Mouse (Mus musculus): ENCODE data around the gene Ccdc130. TPM values are rescaled to one million over a fixed set of nuclear protein-coding genes. Genes with fewer than 3 reads are reported as not detected.
"Not testable (repeated sequence)": the region's sequence is repeated elsewhere in the genome, so short reads cannot be mapped to it uniquely, and the experiment has no call there.

Gene Ccdc130
- 9.4 and 27.9 TPM in 2 replicates for polyA plus RNA-seq (2011; ENCODE audit: insufficient read depth, insufficient read length, low replicate concordance, missing spikeins)

GRCm38 (mm10) chr8:84269950-84270773 lies at the start of gene Ccdc130:
TSS of gene Ccdc130 (minus strand) at chr8:84270380.
- TF ChIP-seq POLR2A (IDR thresholded peaks at IDR 0.05; ENCODE audit: borderline replicate concordance, control insufficient read depth, low read depth, low read length) (peak; percentile 82; the same call in 1 of the 2 replicates), CTCF (IDR thresholded peaks at IDR 0.05; ENCODE audit: control insufficient read depth, insufficient read depth, low read length) (peak; percentile 19; the same call in 1 of the 2 replicates)
- Histone ChIP-seq H3K4me3 (replicated peaks; ENCODE audit: control insufficient read depth, low read depth, low read length) (peak within 1 kb of the TSS; percentile 86), H3K4me1 (ENCODE audit: control insufficient read depth, insufficient read depth, low read length) (no peaks in the 10 kb centered on the region; the same call in 1 of the 2 replicates), H3K27ac (ENCODE audit: control insufficient read depth, insufficient read depth, low read depth, low read length, poor library complexity) (peak within 1 kb of the TSS; percentile 27)
- under 1% methylated on average over 44 of the region's 44 CpGs for WGBS

- Histone ChIP-seq H3K4me3 (replicated peaks; ENCODE audit: control insufficient read depth, low read depth, low read length) (no peak overlapping the region), H3K4me1 (ENCODE audit: control insufficient read depth, insufficient read depth, low read length) (no peaks in the 10 kb centered on the region), H3K27ac (ENCODE audit: control insufficient read depth, insufficient read depth, low read depth, low read length, poor library complexity) (no peak overlapping the region)
- TF ChIP-seq POLR2A (IDR thresholded peaks at IDR 0.05; ENCODE audit: borderline replicate concordance, control insufficient read depth, low read depth, low read length): no peak
- no peak for TF ChIP-seq CTCF (IDR thresholded peaks at IDR 0.05; ENCODE audit: control insufficient read depth, insufficient read depth, low read length)
- 46% methylated on average over 3 of the region's 3 CpGs for WGBS
Observed at GRCm38 (mm10) chr8:84308376-84308775, 38.2 kb upstream of the Ccdc130 start.

GRCm38 (mm10) chr8:84303951-84304350 lies 33.8 kb upstream of the Ccdc130 start:
- 80% methylated on average over 2 of the region's 2 CpGs for WGBS
- no peak for TF ChIP-seq POLR2A (IDR thresholded peaks at IDR 0.05; ENCODE audit: borderline replicate concordance, control insufficient read depth, low read depth, low read length)
- H3K27ac ChIP-seq (ENCODE audit: control insufficient read depth, insufficient read depth, low read depth, low read length, poor library complexity): no peak overlapping the region
- H3K4me1 ChIP-seq (ENCODE audit: control insufficient read depth, insufficient read depth, low read length): no peaks in the 10 kb centered on the region
- H3K4me3 ChIP-seq (replicated peaks; ENCODE audit: control insufficient read depth, low read depth, low read length): no peak overlapping the region

DNA sequence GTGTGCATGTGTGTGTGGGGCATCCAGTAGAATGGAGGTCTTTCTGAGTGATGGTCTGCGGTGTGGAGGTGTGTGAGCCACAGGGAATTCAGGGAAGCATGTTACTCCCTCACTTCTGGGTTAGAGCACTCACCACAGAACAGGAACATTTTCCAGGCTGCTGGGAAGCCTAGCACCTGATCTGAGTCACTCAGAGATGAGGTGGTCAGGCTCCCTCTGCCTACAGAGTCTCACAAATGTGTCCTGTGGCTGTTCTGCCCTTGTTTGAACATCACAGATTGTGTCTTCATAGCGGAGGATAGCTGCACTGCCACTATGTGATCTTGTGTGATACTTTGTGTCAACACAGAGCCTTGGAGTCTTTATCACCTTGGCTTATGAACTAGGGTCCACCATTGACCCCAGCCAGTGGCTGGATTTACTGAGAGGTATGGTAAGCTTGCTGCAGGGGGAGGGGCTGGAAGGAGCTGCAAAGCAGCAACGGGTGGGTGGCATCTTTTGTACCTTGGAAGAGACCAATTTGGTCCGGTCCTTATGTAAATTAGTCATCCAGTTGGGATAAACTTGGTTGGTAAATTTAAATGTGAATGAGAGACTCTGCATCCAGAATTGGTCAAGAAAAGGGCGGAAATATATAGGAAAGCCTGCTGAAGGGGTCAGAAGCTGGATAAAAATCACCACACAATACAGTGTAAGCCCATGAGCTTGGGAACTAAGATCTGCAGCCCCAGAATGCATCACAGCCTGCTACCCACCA lies 27.0 kb upstream of the Ccdc130 start:
- Histone ChIP-seq H3K27ac (ENCODE audit: control insufficient read depth, insufficient read depth, low read depth, low read length, poor library complexity) (no peak overlapping the region), H3K4me3 (replicated peaks; ENCODE audit: control insufficient read depth, low read depth, low read length) (no peak overlapping the region), H3K4me1 (ENCODE audit: control insufficient read depth, insufficient read depth, low read length) (no peaks in the 10 kb centered on the region)
- no peak for TF ChIP-seq POLR2A (IDR thresholded peaks at IDR 0.05; ENCODE audit: borderline replicate concordance, control insufficient read depth, low read depth, low read length)
- no peak for TF ChIP-seq CTCF (IDR thresholded peaks at IDR 0.05; ENCODE audit: control insufficient read depth, insufficient read depth, low read length)
- WGBS: 73% methylated on average over 5 of the region's 5 CpGs

DNA sequence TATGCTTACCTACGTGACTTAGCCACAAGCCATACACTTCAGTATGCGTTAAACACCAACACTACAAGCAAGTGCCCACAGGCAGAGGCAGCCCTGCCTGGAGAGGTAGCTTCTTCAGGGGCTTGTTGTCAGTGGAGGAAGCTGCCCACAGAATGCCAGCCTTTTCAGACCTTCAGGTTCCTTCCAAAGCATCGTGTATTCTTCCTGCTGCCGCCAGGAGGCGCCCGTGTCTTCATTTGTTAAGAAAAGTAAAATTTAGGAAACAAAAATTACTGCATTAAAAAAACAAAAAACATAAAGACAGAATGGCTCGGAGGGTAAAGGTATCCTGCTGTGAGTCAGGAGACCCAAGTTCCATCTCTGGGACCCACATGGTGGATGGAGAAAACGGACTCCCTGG lies 21.5 kb upstream of the Ccdc130 start:
- WGBS: 23% methylated on average over 8 of the region's 8 CpGs
- TF ChIP-seq CTCF (IDR thresholded peaks at IDR 0.05; ENCODE audit: control insufficient read depth, insufficient read depth, low read length): peak; percentile 55
- TF ChIP-seq POLR2A (IDR thresholded peaks at IDR 0.05; ENCODE audit: borderline replicate concordance, control insufficient read depth, low read depth, low read length): no peak
- Histone ChIP-seq H3K4me1 (ENCODE audit: control insufficient read depth, insufficient read depth, low read length) (no peaks in the 10 kb centered on the region), H3K4me3 (replicated peaks; ENCODE audit: control insufficient read depth, low read depth, low read length) (no peak overlapping the region), H3K27ac (ENCODE audit: control insufficient read depth, insufficient read depth, low read depth, low read length, poor library complexity) (no peak overlapping the region)

DNA sequence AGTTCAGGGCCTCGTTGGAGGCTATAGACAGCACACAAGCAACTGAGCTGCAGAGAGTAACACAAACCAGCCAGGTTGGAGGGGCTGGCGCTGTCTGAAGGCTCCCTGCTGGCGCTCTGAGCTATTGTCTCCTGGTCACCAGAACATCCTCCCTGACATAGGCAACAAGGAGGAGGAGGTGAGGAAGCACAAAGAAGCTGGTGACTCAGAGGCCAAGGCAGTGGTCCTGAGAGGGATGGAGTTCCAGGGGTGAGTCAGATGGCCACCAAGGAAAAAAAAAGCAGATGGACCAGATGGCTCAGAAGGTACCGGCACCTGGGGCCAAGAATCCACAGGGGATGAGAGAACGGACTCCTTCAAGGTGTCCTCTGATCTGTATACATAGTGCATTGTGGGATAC lies 20.9 kb upstream of the Ccdc130 start:
- no peak overlapping the region for H3K4me3 ChIP-seq (replicated peaks; ENCODE audit: control insufficient read depth, low read depth, low read length)
- no peaks in the 10 kb centered on the region for H3K4me1 ChIP-seq (ENCODE audit: control insufficient read depth, insufficient read depth, low read length)
- 74% methylated on average over 5 of the region's 5 CpGs for WGBS
- no peak overlapping the region for H3K27ac ChIP-seq (ENCODE audit: control insufficient read depth, insufficient read depth, low read depth, low read length, poor library complexity)
- TF ChIP-seq POLR2A (IDR thresholded peaks at IDR 0.05; ENCODE audit: borderline replicate concordance, control insufficient read depth, low read depth, low read length) (no peak), CTCF (IDR thresholded peaks at IDR 0.05; ENCODE audit: control insufficient read depth, insufficient read depth, low read length) (no peak)

DNA sequence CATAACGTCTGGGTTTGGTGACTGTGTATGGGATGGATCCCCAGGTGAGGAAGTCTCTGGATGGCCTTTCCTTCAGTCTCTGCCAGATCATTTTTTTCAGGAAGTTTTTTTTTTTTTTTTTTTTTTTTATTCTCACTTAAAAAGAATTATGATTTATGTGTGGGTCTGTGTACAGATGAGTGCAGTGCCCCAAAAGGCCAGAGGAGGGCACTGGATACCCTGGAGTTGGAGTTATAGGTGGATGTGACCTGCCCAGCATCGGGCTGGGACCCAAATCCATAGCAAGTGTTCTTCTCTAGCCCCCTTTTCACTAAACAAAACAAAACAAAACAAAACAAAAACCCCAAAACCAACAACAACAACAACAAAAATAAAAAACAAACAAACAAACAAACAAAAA lies 18.7 kb upstream of the Ccdc130 start:
- no peaks in the 10 kb centered on the region for H3K4me1 ChIP-seq (ENCODE audit: control insufficient read depth, insufficient read depth, low read length)
- TF ChIP-seq CTCF (IDR thresholded peaks at IDR 0.05; ENCODE audit: control insufficient read depth, insufficient read depth, low read length): peak; percentile 32; the same call in 1 of the 2 replicates
- no peak for TF ChIP-seq POLR2A (IDR thresholded peaks at IDR 0.05; ENCODE audit: borderline replicate concordance, control insufficient read depth, low read depth, low read length)
- no peak overlapping the region for H3K27ac ChIP-seq (ENCODE audit: control insufficient read depth, insufficient read depth, low read depth, low read length, poor library complexity)
- no peak overlapping the region for H3K4me3 ChIP-seq (replicated peaks; ENCODE audit: control insufficient read depth, low read depth, low read length)
- WGBS: 64% methylated on average over 2 of the region's 2 CpGs

DNA sequence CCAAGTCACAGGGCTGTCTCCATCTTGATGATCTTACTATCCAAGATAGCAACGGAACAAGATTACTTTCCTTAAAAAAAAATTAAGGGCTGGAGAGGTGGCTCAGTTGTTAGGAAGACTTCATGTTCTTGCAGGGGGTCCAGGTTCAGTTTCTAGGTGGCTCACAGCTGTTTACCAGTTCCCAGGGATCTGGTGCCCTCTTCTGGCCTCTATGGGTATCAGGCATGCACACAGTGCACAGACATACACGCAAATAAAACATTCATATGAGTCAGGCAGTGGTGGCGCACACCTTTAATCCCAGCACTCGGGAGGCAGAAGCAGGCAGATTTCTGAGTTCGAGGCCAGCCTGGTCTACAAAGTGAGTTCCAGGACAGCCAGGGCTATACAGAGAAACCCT lies 15.5 kb upstream of the Ccdc130 start:
- H3K4me1 ChIP-seq (ENCODE audit: control insufficient read depth, insufficient read depth, low read length); H3K27ac ChIP-seq (ENCODE audit: control insufficient read depth, insufficient read depth, low read depth, low read length, poor library complexity); H3K4me3 ChIP-seq (replicated peaks; ENCODE audit: control insufficient read depth, low read depth, low read length): not testable (repeated sequence)
- TF ChIP-seq CTCF (IDR thresholded peaks at IDR 0.05; ENCODE audit: control insufficient read depth, insufficient read depth, low read length): peak; percentile 69; the same call in 1 of the 2 replicates
- 38% methylated on average over 5 of the region's 5 CpGs for WGBS

Measured in bone marrow, adult 2 months (tissue).